Mouse (Mus musculus) CH12.LX (cell line): ENCODE measurements around the gene Kcnma1.

Experiments used
- CTCF ChIP-seq, 2 experiments: IDR thresholded peaks in 1 of 2; conservative IDR thresholded peaks in 1 of 2; 2 replicates each; pipeline ENCODE4 v1.5.1; 2011 to 2012; ENCODE audit warnings: low read depth in 2 of 2, low read length in 2 of 2, improper control_type of control experiment in 1 of 2, inconsistent platforms in 1 of 2, mild to moderate bottlenecking in 1 of 2, moderate library complexity in 1 of 2
- POLR2A ChIP-seq: IDR thresholded peaks from 2 replicates; pipeline ENCODE4 v1.6.1; 2011; ENCODE audit warnings: low read depth, mild to moderate bottlenecking, improper control_type of control experiment, low read length
- SMC3 ChIP-seq: IDR thresholded peaks from 2 replicates; pipeline ENCODE4 v1.6.1; 2011; ENCODE audit warnings: low read depth, low read length, improper control_type of control experiment
- TBP ChIP-seq: conservative IDR thresholded peaks from 2 replicates; pipeline ENCODE4 v1.6.1; 2011; ENCODE audit warnings: low read depth, low read length, improper control_type of control experiment

DNA sequence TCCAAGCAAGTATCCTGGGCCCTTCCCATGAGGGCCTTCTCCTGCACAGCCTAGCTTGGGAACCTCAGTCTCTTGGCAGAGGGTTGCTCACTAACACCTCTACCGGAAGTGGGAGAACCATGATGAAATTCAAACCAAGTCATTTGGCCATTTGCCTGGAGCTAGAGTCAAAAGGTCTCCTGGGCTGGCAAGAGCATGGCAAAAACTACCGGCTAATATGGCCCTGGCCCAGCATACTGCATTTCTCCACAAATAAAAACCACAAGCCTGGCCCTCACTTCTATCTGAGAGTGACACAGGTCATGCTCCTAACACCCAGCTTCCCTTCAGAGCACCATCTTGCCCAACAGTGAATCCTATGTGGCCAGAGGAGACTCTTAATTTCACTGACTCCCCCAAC, 159.3 kb downstream of the Kcnma1 start:
- no peak for TF ChIP-seq TBP
- TF ChIP-seq CTCF (conservative IDR thresholded peaks at IDR 0.05 in 1 of 2, IDR thresholded peaks at IDR 0.05 in 1 of 2; ENCODE audit: low read depth in 2 of 2, low read length in 2 of 2) = no peak
- no peak for TF ChIP-seq SMC3
- no peak for TF ChIP-seq POLR2A
